Mouse (Mus musculus) limb, embryonic 10.5 days (tissue): ENCODE results near the gene Tnip1. TPM values are rescaled to one million over a fixed set of nuclear protein-coding genes. Genes with fewer than 3 reads are reported as not detected.
"Not testable (repeated sequence)": the region's sequence is repeated elsewhere in the genome, so short reads cannot be mapped to it uniquely, and the experiment has no call there.

Source experiments
- DNase-seq: peaks from one replicate; pipeline ENCODE4 v3.0.0-alpha.2; 2017; ENCODE audit warnings: low spot score
- H3K27ac ChIP-seq: fragments of 300-500 bp; sonication (generic); 2 replicates; pipeline ENCODE4 v1.5.1; 2016; ENCODE audit warnings: mild to moderate bottlenecking
- H3K27me3 ChIP-seq: fragments of 300-500 bp; sonication (generic); 2 replicates; pipeline ENCODE4 v1.6.1; 2016; ENCODE audit warnings: low read depth, mild to moderate bottlenecking; ENCODE audit not compliant: poor library complexity, severe bottlenecking
- H3K36me3 ChIP-seq: fragments of 300-500 bp; sonication (generic); 2 replicates; pipeline ENCODE4 v1.6.1; 2016; ENCODE audit warnings: mild to moderate bottlenecking, moderate library complexity
- H3K4me1 ChIP-seq: fragments of 300-500 bp; sonication (generic); 2 replicates; pipeline ENCODE4 v1.6.1; 2016
- H3K4me3 ChIP-seq: fragments of 300-500 bp; sonication (generic); 2 replicates; pipeline ENCODE4 v1.5.1; 2016; ENCODE audit warnings: mild to moderate bottlenecking, moderate library complexity
- H3K9me3 ChIP-seq: fragments of 300-500 bp; sonication (generic); replicated peaks from 2 replicates; pipeline ENCODE4 v1.6.1; 2016; ENCODE audit warnings: mild to moderate bottlenecking
- WGBS: fragments of 180-500 bp; shearing (Covaris S2); methylation state at CpG from one replicate; pipeline ENCODE4 v1.1.7; 2016; 5-methylcytosine and 5-hydroxymethylcytosine counted together
- polyA plus RNA-seq: library from polyadenylated mRNA; unstranded; fragments of >200 nt; fragmentation: Nextera tagmentation; extraction: Ambion mirVana; gene quantifications from 2 replicates; pipeline ENCODE4 v1.2.1, GENCODE M21; 2016

Tnip1 gene
- polyA plus RNA-seq, 1 experiment from 2014 or later, result 14.0 TPM

- no peak overlapping the region for H3K4me3 ChIP-seq
- DNase-seq, result no peak
- H3K36me3 ChIP-seq, result no peaks in the 10 kb centered on the region
- no peak overlapping the region for H3K27ac ChIP-seq
- no peaks in the 10 kb centered on the region for H3K9me3 ChIP-seq
- H3K4me1 ChIP-seq, result peaks cover 12% of the 10 kb centered on the region
- WGBS, result 72% methylated on average over 3 of the region's 3 CpGs
- H3K27me3 ChIP-seq, result no peaks in the 10 kb centered on the region
Observed at GRCm38 (mm10) chr11:54961921-54962320, 796 bp downstream of the Tnip1 start.

GRCm38 (mm10) chr11:54961164-54961850, 1.4 kb downstream of the Tnip1 start:
- whole genome bisulfite sequencing, result 65% methylated on average over 6 of the region's 6 CpGs
- peaks cover 12% of the 10 kb centered on the region for H3K4me1 ChIP-seq
- H3K36me3 ChIP-seq, result no peaks in the 10 kb centered on the region
- no peak overlapping the region for H3K4me3 ChIP-seq
- DNase-seq, result no peak
- no peak overlapping the region for H3K27ac ChIP-seq
- no peaks in the 10 kb centered on the region for H3K27me3 ChIP-seq
- no peaks in the 10 kb centered on the region for H3K9me3 ChIP-seq

- H3K27ac ChIP-seq, result no peak overlapping the region
- no peak for DNase-seq
- peaks cover 12% of the 10 kb centered on the region for H3K4me1 ChIP-seq
- no peak overlapping the region for H3K4me3 ChIP-seq
- WGBS, result 92% methylated on average over 6 of the region's 6 CpGs
- H3K27me3 ChIP-seq, result no peaks in the 10 kb centered on the region
- H3K9me3 ChIP-seq, result no peaks in the 10 kb centered on the region
- no peaks in the 10 kb centered on the region for H3K36me3 ChIP-seq
Observed at GRCm38 (mm10) chr11:54960251-54960650, 2.5 kb downstream of the Tnip1 start.

- WGBS, result 62% methylated on average over 3 of the region's 3 CpGs
- H3K27me3 ChIP-seq, result no peaks in the 10 kb centered on the region
Observed at GRCm38 (mm10) chr11:54958571-54959073, 4.1 kb downstream of the Tnip1 start.

GRCm38 (mm10) chr11:54957708-54958107, 5.0 kb downstream of the Tnip1 start:
- not testable (repeated sequence) for H3K27ac ChIP-seq, H3K9me3 ChIP-seq, H3K36me3 ChIP-seq, H3K27me3 ChIP-seq, H3K4me3 ChIP-seq, DNase-seq
- WGBS, result 94% methylated on average over 3 of the region's 3 CpGs
- H3K4me1 ChIP-seq, result peaks cover 14% of the 10 kb centered on the region

More at GRCm38 (mm10) chr11:54958571-54959073, 4.1 kb downstream of the Tnip1 start:
- H3K4me3 ChIP-seq, result no peak overlapping the region
- DNase-seq, result no peak
- no peaks in the 10 kb centered on the region for H3K36me3 ChIP-seq
- H3K9me3 ChIP-seq, result no peaks in the 10 kb centered on the region
- H3K4me1 ChIP-seq, result peaks cover 18% of the 10 kb centered on the region
- H3K27ac ChIP-seq, result no peak overlapping the region

GRCm38 (mm10) chr11:54956912-54957311, 5.8 kb downstream of the Tnip1 start:
- WGBS, result 66% methylated on average over 7 of the region's 7 CpGs
- H3K4me1 ChIP-seq, result peaks cover 12% of the 10 kb centered on the region
- no peaks in the 10 kb centered on the region for H3K9me3 ChIP-seq
- no peaks in the 10 kb centered on the region for H3K36me3 ChIP-seq
- H3K4me3 ChIP-seq, result no peak overlapping the region
- DNase-seq, result no peak
- H3K27ac ChIP-seq, result no peak overlapping the region
- no peaks in the 10 kb centered on the region for H3K27me3 ChIP-seq

- Histone ChIP-seq H3K27me3 (no peaks in the 10 kb centered on the region), H3K27ac (peak overlapping the region; percentile 94), H3K36me3 (no peaks in the 10 kb centered on the region), H3K4me3 (peak overlapping the region; percentile 87), H3K4me1 (peaks cover 12% of the 10 kb centered on the region), H3K9me3 (no peaks in the 10 kb centered on the region)
- WGBS, result 1% methylated on average over 59 of the region's 59 CpGs
- DNase-seq, result peak; percentile 97
Observed at GRCm38 (mm10) chr11:54955735-54956480, 6.8 kb downstream of the Tnip1 start.

- Histone ChIP-seq H3K4me1 (peaks cover 12% of the 10 kb centered on the region), H3K27ac (peak overlapping the region; percentile 94), H3K4me3 (peak overlapping the region; percentile 87)
- WGBS, result 45% methylated on average over 10 of the region's 10 CpGs
- not testable (repeated sequence) for DNase-seq, H3K36me3 ChIP-seq, H3K27me3 ChIP-seq, H3K9me3 ChIP-seq
Observed at GRCm38 (mm10) chr11:54955400-54955734, 7.3 kb downstream of the Tnip1 start.

- peaks cover 12% of the 10 kb centered on the region for H3K4me1 ChIP-seq
Observed at GRCm38 (mm10) chr11:54954716-54955115, 8.0 kb downstream of the Tnip1 start.

GRCm38 (mm10) chr11:54953993-54954446, 8.7 kb downstream of the Tnip1 start:
- WGBS, result 57% methylated on average over 9 of the region's 9 CpGs

More at GRCm38 (mm10) chr11:54954716-54955115, 8.0 kb downstream of the Tnip1 start:
- H3K9me3 ChIP-seq, result no peaks in the 10 kb centered on the region
- H3K27me3 ChIP-seq, result no peaks in the 10 kb centered on the region
- H3K4me3 ChIP-seq, result no peak overlapping the region
- H3K36me3 ChIP-seq, result no peaks in the 10 kb centered on the region
- DNase-seq, result no peak
- no peak overlapping the region for H3K27ac ChIP-seq
- WGBS, result 88% methylated on average over 8 of the region's 8 CpGs

GRCm38 (mm10) chr11:54952651-54953050, 10.1 kb downstream of the Tnip1 start:
- DNase-seq, result no peak
- no peak overlapping the region for H3K27ac ChIP-seq
- no peaks in the 10 kb centered on the region for H3K27me3 ChIP-seq
- 79% methylated on average over 6 of the region's 6 CpGs for WGBS
- no peaks in the 10 kb centered on the region for H3K36me3 ChIP-seq
- peaks cover 6% of the 10 kb centered on the region for H3K4me1 ChIP-seq
- H3K4me3 ChIP-seq, result no peak overlapping the region
- no peaks in the 10 kb centered on the region for H3K9me3 ChIP-seq

More at GRCm38 (mm10) chr11:54953993-54954446, 8.7 kb downstream of the Tnip1 start:
- no peaks in the 10 kb centered on the region for H3K9me3 ChIP-seq
- no peaks in the 10 kb centered on the region for H3K27me3 ChIP-seq
- 0 out of 2 replicates have a peak overlapping the region, but pooled peaks have one; percentile 9 for H3K27ac ChIP-seq
- no peaks in the 10 kb centered on the region for H3K36me3 ChIP-seq
- DNase-seq, result no peak
- peaks cover 12% of the 10 kb centered on the region for H3K4me1 ChIP-seq
- no peak overlapping the region for H3K4me3 ChIP-seq

- Histone ChIP-seq H3K36me3 (no peaks in the 10 kb centered on the region), H3K4me3 (no peak overlapping the region), H3K9me3 (no peaks in the 10 kb centered on the region), H3K27me3 (no peaks in the 10 kb centered on the region), H3K27ac (no peak overlapping the region), H3K4me1 (peaks cover 6% of the 10 kb centered on the region)
- no peak for DNase-seq
- 86% methylated on average over 6 of the region's 6 CpGs for whole genome bisulfite sequencing
Observed at GRCm38 (mm10) chr11:54950684-54951083, 12.0 kb downstream of the Tnip1 start.

GRCm38 (mm10) chr11:54949717-54950116, 13.0 kb downstream of the Tnip1 start:
- DNase-seq, result no peak
- H3K36me3 ChIP-seq, result no peaks in the 10 kb centered on the region
- WGBS, result 90% methylated on average over 1 of the region's 1 CpGs
- H3K27ac ChIP-seq, result no peak overlapping the region
- H3K27me3 ChIP-seq, result no peaks in the 10 kb centered on the region
- H3K9me3 ChIP-seq, result no peaks in the 10 kb centered on the region
- no peak overlapping the region for H3K4me3 ChIP-seq
- H3K4me1 ChIP-seq, result peaks cover 6% of the 10 kb centered on the region
